Mouse (Mus musculus): ENCODE results near the gene Asxl1. TPM values are rescaled to one million over a fixed set of nuclear protein-coding genes. Genes with fewer than 3 reads are reported as not detected.
A peak's percentile ranks its signal among the peaks of the same experiment; 100 is the strongest.

The Asxl1 gene
- polyA plus RNA-seq, 1 experiment from 2014 or later = 26.0 TPM

DNA sequence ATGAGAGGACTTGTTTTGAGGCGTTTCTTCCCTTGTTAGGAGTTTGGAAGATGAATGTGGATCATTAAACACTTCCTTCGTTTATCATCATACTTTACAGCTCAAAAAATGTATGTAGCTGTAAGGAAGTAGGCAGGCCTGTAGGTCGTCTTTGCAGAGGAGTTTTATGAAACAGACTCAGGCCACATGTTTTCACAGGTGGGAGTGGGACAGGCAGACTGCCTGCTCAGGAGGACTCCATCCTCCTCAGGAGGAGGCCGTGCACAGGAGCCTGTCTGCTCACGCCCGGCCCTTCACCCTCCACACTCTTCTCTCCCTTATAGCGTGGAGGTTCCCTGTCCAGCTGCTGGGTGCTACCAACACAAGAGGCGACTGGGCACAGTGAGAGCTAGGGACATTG is 36.5 kb upstream of the Asxl1 start:
- Histone ChIP-seq H3K4me3 (ENCODE audit: low read depth, low read length) (no peak overlapping the region), H3K9ac (no peak overlapping the region), H3K9me3 (ENCODE audit: low read depth, low read length) (no peaks in the 10 kb centered on the region), H3K4me2 (no peak overlapping the region), H3K27ac (ENCODE audit: low read depth) (no peak overlapping the region), H3K4me1 (ENCODE audit: insufficient read depth) (no peaks in the 10 kb centered on the region), H3K27me3 (ENCODE audit: insufficient read depth, low read length) (no peaks in the 10 kb centered on the region), H3K36me3 (ENCODE audit: insufficient read depth) (no peaks in the 10 kb centered on the region)
- no peak for ATAC-seq (ENCODE audit: insufficient read depth)
- no peak for TF ChIP-seq CTCF (IDR thresholded peaks at IDR 0.05; ENCODE audit: low read depth)
- WGBS = 66% methylated on average over 8 of the region's 8 CpGs
- DNase-seq = no peak

DNA sequence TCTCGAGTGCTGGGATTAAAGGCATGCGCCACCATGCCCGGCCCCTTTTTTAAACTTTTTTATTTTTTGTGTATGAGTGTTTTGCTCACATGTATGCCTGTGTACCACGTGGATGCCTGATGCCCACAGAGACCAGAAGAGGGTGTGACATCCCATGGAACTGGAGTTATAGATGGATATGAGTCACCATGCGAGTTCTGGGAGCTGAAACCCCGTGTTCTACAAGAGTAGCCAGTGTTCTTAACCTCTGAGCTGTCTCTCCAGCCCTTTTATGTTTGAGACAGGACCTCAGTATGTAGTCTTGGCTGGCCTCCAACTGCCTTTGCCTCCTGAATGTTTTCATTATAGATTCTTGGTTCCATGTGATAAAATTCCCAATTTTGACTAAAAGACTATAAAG is 35.4 kb upstream of the Asxl1 start:
- Histone ChIP-seq H3K27ac (ENCODE audit: low read depth) (no peak overlapping the region), H3K9ac (no peak overlapping the region), H3K9me3 (ENCODE audit: low read depth, low read length) (no peaks in the 10 kb centered on the region), H3K4me3 (ENCODE audit: low read depth, low read length) (no peak overlapping the region), H3K27me3 (ENCODE audit: insufficient read depth, low read length) (no peaks in the 10 kb centered on the region), H3K4me2 (no peak overlapping the region), H3K36me3 (ENCODE audit: insufficient read depth) (no peaks in the 10 kb centered on the region), H3K4me1 (ENCODE audit: insufficient read depth) (no peaks in the 10 kb centered on the region)
- DNase-seq (peak; percentile 71), ATAC-seq (ENCODE audit: insufficient read depth) (no peak)
- no peak for TF ChIP-seq CTCF (IDR thresholded peaks at IDR 0.05; ENCODE audit: low read depth)
- WGBS = 63% methylated on average over 6 of the region's 6 CpGs

DNA sequence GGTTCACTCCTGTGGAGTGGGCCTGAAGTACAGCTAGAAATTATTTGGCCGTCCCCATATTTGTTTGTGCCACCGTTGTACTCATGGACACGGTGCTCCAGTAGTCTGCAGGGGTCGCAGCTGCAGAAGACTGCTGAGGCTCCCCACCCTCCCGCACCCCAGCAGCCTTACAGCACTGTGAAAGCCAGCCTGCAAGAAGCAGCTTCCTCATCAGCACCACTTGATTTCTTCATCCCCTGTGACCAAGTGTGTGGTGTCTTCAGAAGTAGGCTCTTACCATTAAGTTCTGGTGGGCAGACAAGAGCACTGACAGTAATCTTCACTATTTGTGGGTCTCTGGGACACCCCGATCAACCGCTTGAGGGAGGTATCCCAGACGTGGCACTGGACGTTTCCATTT is 32.7 kb upstream of the Asxl1 start:
- H3K4me3 ChIP-seq (ENCODE audit: low read depth, low read length) = no peak overlapping the region
- ATAC-seq (ENCODE audit: insufficient read depth) (no peak), DNase-seq (no peak)
- no peak overlapping the region for H3K9ac ChIP-seq
- no peaks in the 10 kb centered on the region for H3K9me3 ChIP-seq (ENCODE audit: low read depth, low read length)
- no peaks in the 10 kb centered on the region for H3K27me3 ChIP-seq (ENCODE audit: insufficient read depth, low read length)
- H3K27ac ChIP-seq (ENCODE audit: low read depth) = no peak overlapping the region
- H3K4me1 ChIP-seq (ENCODE audit: insufficient read depth) = no peaks in the 10 kb centered on the region
- no peak overlapping the region for H3K4me2 ChIP-seq
- 84% methylated on average over 9 of the region's 9 CpGs for WGBS
- no peak for TF ChIP-seq CTCF (IDR thresholded peaks at IDR 0.05; ENCODE audit: low read depth)
- H3K36me3 ChIP-seq (ENCODE audit: insufficient read depth) = peaks cover 12% of the 10 kb centered on the region; the same call in 1 of the 2 replicates

DNA sequence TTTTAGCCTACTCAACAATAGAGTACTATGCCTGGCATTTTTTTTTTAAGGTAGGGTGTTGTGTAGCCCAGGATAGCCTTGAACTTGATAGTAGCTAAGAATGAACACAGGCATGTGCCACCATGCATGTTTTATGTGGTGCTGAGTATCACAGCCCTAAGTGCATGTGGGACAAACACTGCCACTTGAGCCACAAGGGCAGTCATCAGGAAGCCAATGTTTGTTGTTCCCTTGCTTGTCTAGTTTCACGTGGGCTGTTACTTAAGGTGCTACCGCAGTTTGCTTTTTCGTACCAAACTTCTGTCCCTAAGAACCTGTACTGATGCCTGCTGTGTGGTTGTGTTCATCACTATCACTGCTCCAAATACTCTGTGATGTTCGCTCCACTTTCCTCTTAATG is 27.2 kb upstream of the Asxl1 start:
- Histone ChIP-seq H3K27ac (ENCODE audit: low read depth) (no peak overlapping the region), H3K4me2 (no peak overlapping the region), H3K4me1 (ENCODE audit: insufficient read depth) (no peaks in the 10 kb centered on the region), H3K36me3 (ENCODE audit: insufficient read depth) (peaks cover 47% of the 10 kb centered on the region), H3K9me3 (ENCODE audit: low read depth, low read length) (no peaks in the 10 kb centered on the region), H3K9ac (no peak overlapping the region), H3K27me3 (ENCODE audit: insufficient read depth, low read length) (no peaks in the 10 kb centered on the region), H3K4me3 (ENCODE audit: low read depth, low read length) (no peak overlapping the region)
- ATAC-seq (ENCODE audit: insufficient read depth) = no peak
- no peak for TF ChIP-seq CTCF (IDR thresholded peaks at IDR 0.05; ENCODE audit: low read depth)
- no peak for DNase-seq
- WGBS = 88% methylated on average over 4 of the region's 4 CpGs

DNA sequence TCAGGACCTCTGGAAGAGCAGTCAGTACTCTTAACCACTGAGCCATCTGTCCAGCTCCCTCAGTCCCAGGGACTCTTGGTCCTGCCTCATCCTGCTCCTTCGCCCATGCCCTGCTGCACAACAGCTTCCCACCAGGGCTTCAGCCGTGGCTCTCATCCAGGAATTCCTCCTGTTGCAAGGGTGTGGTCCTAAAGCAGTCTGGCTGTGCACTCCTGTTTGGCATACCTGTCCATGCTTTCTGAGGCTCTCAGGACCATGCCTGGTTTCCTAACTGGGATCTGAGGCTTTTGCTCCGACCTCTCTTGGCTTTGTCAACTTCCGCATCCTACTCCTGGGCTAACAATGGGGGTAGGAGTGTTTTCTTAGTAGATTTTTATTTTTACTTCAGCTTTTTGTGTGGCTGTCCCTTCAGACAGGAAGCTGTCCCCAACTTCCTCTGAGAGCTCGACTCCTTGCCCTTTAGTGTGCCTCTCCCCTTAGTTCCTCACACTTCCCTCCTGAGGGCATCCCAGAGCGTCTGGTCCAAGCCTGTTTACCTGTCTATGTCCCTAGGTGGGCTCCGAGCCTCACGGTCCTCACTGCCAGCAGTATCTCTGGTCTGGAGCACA is 26.5 kb upstream of the Asxl1 start:
- Histone ChIP-seq H3K4me1 (ENCODE audit: insufficient read depth) (no peaks in the 10 kb centered on the region), H3K4me2 (no peak overlapping the region), H3K9ac (no peak overlapping the region), H3K9me3 (ENCODE audit: low read depth, low read length) (no peaks in the 10 kb centered on the region), H3K36me3 (ENCODE audit: insufficient read depth) (peaks cover 54% of the 10 kb centered on the region), H3K4me3 (ENCODE audit: low read depth, low read length) (no peak overlapping the region), H3K27me3 (ENCODE audit: insufficient read depth, low read length) (no peaks in the 10 kb centered on the region), H3K27ac (ENCODE audit: low read depth) (no peak overlapping the region)
- no peak for DNase-seq
- no peak for TF ChIP-seq CTCF (IDR thresholded peaks at IDR 0.05; ENCODE audit: low read depth)
- 64% methylated on average over 8 of the region's 8 CpGs for WGBS
- no peak for ATAC-seq (ENCODE audit: insufficient read depth)

DNA sequence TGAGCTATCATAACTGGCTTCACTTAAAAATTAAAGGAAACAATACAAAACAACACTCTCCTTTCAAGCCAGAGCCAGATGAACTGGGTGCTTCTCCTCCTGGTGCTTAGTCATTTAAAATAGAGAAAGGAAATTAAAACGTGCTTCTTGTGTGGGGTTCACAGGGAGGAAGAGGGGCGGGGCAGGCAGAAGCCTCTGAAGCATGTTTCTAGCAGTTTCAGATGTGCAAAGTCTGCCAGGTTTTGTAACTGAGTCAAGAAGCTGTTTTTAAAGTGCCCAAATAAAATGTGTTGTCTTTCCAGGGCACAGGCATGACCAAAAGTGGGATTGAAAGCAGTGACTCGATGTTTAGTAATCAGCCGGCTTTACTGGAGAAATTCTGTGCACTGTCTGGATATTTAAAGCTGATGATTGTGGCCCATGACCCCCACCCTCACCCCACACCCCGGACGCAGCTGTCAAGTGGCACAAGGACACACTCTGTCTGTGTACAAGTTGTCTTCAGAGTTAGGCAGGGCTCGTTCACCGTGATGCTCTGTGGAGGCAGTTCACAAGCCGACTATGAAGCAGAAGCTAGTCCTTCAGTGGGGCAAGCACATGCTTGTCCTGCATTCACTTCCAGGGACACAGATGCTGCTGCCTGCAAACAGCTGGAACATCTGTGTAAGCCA is 19.8 kb upstream of the Asxl1 start:
- ATAC-seq (ENCODE audit: insufficient read depth) (no peak), DNase-seq (no peak)
- Histone ChIP-seq H3K4me2 (no peak overlapping the region), H3K9me3 (ENCODE audit: low read depth, low read length) (no peaks in the 10 kb centered on the region), H3K4me1 (ENCODE audit: insufficient read depth) (no peaks in the 10 kb centered on the region), H3K27me3 (ENCODE audit: insufficient read depth, low read length) (no peaks in the 10 kb centered on the region), H3K36me3 (ENCODE audit: insufficient read depth) (peaks cover 73% of the 10 kb centered on the region), H3K4me3 (ENCODE audit: low read depth, low read length) (no peak overlapping the region), H3K27ac (ENCODE audit: low read depth) (no peak overlapping the region), H3K9ac (no peak overlapping the region)
- WGBS = 67% methylated on average over 9 of the region's 9 CpGs
- no peak for TF ChIP-seq CTCF (IDR thresholded peaks at IDR 0.05; ENCODE audit: low read depth)

DNA sequence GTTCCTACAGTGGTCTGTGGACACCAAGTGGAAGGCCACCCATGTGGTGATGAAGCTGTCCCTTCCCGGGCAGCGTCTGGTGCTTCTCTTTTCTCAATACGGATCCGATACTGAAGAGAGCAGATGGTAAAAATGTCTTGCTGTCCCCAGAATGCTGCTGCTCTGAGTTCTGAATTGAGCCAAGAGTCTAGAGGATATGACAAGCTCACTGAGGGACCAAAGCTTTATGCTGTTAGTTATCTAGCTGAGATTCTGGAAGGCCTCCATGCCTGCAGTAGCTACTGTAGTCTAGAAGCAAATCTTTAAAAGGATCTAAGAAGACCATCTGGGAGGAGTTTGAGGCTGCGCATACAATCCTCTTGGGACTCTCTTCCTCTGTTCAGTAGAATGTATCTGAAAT is 13.4 kb upstream of the Asxl1 start:
- Histone ChIP-seq H3K9ac (no peak overlapping the region), H3K4me2 (no peak overlapping the region), H3K9me3 (ENCODE audit: low read depth, low read length) (no peaks in the 10 kb centered on the region), H3K4me3 (ENCODE audit: low read depth, low read length) (no peak overlapping the region), H3K27me3 (ENCODE audit: insufficient read depth, low read length) (no peaks in the 10 kb centered on the region), H3K4me1 (ENCODE audit: insufficient read depth) (no peaks in the 10 kb centered on the region), H3K27ac (ENCODE audit: low read depth) (no peak overlapping the region), H3K36me3 (ENCODE audit: insufficient read depth) (peaks cover 31% of the 10 kb centered on the region)
- TF ChIP-seq CTCF (IDR thresholded peaks at IDR 0.05; ENCODE audit: low read depth) = no peak
- DNase-seq (no peak), ATAC-seq (ENCODE audit: insufficient read depth) (no peak)
- WGBS = 89% methylated on average over 5 of the region's 5 CpGs

Measured in lung, embryonic 14.5 days (tissue).